Mouse (Mus musculus) frontal cortex, adult 2 months (tissue): ENCODE results near the gene Grip1. TPM values are rescaled to one million over a fixed set of nuclear protein-coding genes. Genes with fewer than 3 reads are reported as not detected.

ENCODE experiments used
- DNase-seq, 2 experiments: peaks; one replicate each; pipeline ENCODE4 v3.0.0; 2022; ENCODE audit warnings: low spot score in 1 of 2; ENCODE audit errors: extremely low spot score in 1 of 2
- polyA plus RNA-seq: library from polyadenylated mRNA; depleted of rRNA; stranded (reverse); fragments of >200 nt; gene quantifications from 2 replicates; pipeline ENCODE4 v1.2.3, GENCODE M21; 2012; rRNA removed

The Grip1 gene
- polyA plus RNA-seq: 19.0 and 19.6 TPM in 2 replicates

- DNase-seq: peak in 1 of 2 experiments; percentile 31
Measured at GRCm38 (mm10) chr10:119453431-119454105, at the start of gene Grip1. Gene Grip1 (plus strand): TSS chr10:119453830.

GRCm38 (mm10) chr10:119405103-119405502, 48.5 kb upstream of the Grip1 start:
- DNase-seq: no peak

- no peak for DNase-seq
Measured at GRCm38 (mm10) chr10:119405612-119406011, 48.0 kb upstream of the Grip1 start.

- DNase-seq: peak in 1 of 2 experiments; percentile 48
Measured at GRCm38 (mm10) chr10:119408327-119408726, 45.3 kb upstream of the Grip1 start.

- DNase-seq: no peak
Measured at GRCm38 (mm10) chr10:119413238-119413637, 40.4 kb upstream of the Grip1 start.

GRCm38 (mm10) chr10:119415106-119415505, 38.5 kb upstream of the Grip1 start:
- no peak for DNase-seq

- no peak for DNase-seq
Measured at GRCm38 (mm10) chr10:119421418-119421817, 32.2 kb upstream of the Grip1 start.

GRCm38 (mm10) chr10:119423821-119424534, 29.7 kb upstream of the Grip1 start:
- no peak for DNase-seq

- DNase-seq: no peak
Measured at GRCm38 (mm10) chr10:119427653-119428052, 26.0 kb upstream of the Grip1 start.

- no peak for DNase-seq
Measured at GRCm38 (mm10) chr10:119428106-119428505, 25.5 kb upstream of the Grip1 start.

GRCm38 (mm10) chr10:119430240-119430639, 23.4 kb upstream of the Grip1 start:
- DNase-seq: no peak

- DNase-seq: no peak
Measured at GRCm38 (mm10) chr10:119431801-119432200, 21.8 kb upstream of the Grip1 start.

GRCm38 (mm10) chr10:119435818-119436217, 17.8 kb upstream of the Grip1 start:
- DNase-seq: no peak

- no peak for DNase-seq
Measured at GRCm38 (mm10) chr10:119437319-119437718, 16.3 kb upstream of the Grip1 start.

GRCm38 (mm10) chr10:119441743-119442142, 11.9 kb upstream of the Grip1 start:
- DNase-seq: no peak

- no peak for DNase-seq
Measured at GRCm38 (mm10) chr10:119447392-119447914, 6.2 kb upstream of the Grip1 start.

- no peak for DNase-seq
Measured at GRCm38 (mm10) chr10:119447930-119448329, 5.7 kb upstream of the Grip1 start.

- DNase-seq: no peak
Measured at GRCm38 (mm10) chr10:119452698-119453097, 932 bp upstream of the Grip1 start.

- peak in 1 of 2 experiments; percentile 24 for DNase-seq
Measured at GRCm38 (mm10) chr10:119454106-119454667, 557 bp downstream of the Grip1 start.

GRCm38 (mm10) chr10:119454668-119455542, 1.3 kb downstream of the Grip1 start:
- no peak for DNase-seq
